Mouse (Mus musculus): ENCODE data around the gene Taar9. TPM values are rescaled to one million over a fixed set of nuclear protein-coding genes. Genes with fewer than 3 reads are reported as not detected.
"Not testable (repeated sequence)": the region's sequence is repeated elsewhere in the genome, so short reads cannot be mapped to it uniquely, and the experiment has no call there.

Gene Taar9
- polyA plus RNA-seq, 1 experiment from 2014 or later = not detected

- Histone ChIP-seq H3K9ac (no peak overlapping the region), H3K9me3 (no peaks in the 10 kb centered on the region), H3K27ac (no peak overlapping the region), H3K36me3 (no peaks in the 10 kb centered on the region), H3K4me2 (replicated peaks) (no peak overlapping the region), H3K27me3 (replicated peaks) (no peaks in the 10 kb centered on the region), H3K4me3 (no peak overlapping the region), H3K4me1 (no peaks in the 10 kb centered on the region)
- WGBS = 50% methylated on average over 3 of the region's 3 CpGs
- ATAC-seq (ENCODE audit: low FRiP score, low read depth) = no peak
Observed at GRCm38 (mm10) chr10:24108236-24108635, 1.1 kb downstream of the Taar9 start.

- Histone ChIP-seq H3K36me3 (no peaks in the 10 kb centered on the region), H3K27me3 (replicated peaks) (no peaks in the 10 kb centered on the region), H3K9me3 (no peaks in the 10 kb centered on the region), H3K4me2 (replicated peaks) (no peak overlapping the region), H3K27ac (no peak overlapping the region), H3K4me3 (no peak overlapping the region), H3K4me1 (no peaks in the 10 kb centered on the region), H3K9ac (no peak overlapping the region)
- no peak for ATAC-seq (ENCODE audit: low FRiP score, low read depth)
- 73% methylated on average over 5 of the region's 5 CpGs for WGBS
Observed at GRCm38 (mm10) chr10:24107747-24108146, 1.6 kb downstream of the Taar9 start.

GRCm38 (mm10) chr10:24103299-24103698 lies 6.0 kb downstream of the Taar9 start:
- H3K27ac ChIP-seq; H3K4me3 ChIP-seq; H3K4me1 ChIP-seq; H3K9me3 ChIP-seq; H3K36me3 ChIP-seq; H3K4me2 ChIP-seq (replicated peaks); H3K27me3 ChIP-seq (replicated peaks); ATAC-seq (ENCODE audit: low FRiP score, low read depth); H3K9ac ChIP-seq: not testable (repeated sequence)
- WGBS = 62% methylated on average over 1 of the region's 1 CpGs

GRCm38 (mm10) chr10:24101812-24102211 lies 7.5 kb downstream of the Taar9 start, which contains the start of gene Taar8c:
Gene Taar8c (minus strand): TSS chr10:24101912.
- not testable (repeated sequence) for ATAC-seq (ENCODE audit: low FRiP score, low read depth); H3K36me3 ChIP-seq; H3K4me3 ChIP-seq; H3K4me2 ChIP-seq (replicated peaks); H3K9me3 ChIP-seq; H3K4me1 ChIP-seq; H3K9ac ChIP-seq; H3K27me3 ChIP-seq (replicated peaks); H3K27ac ChIP-seq
- WGBS = 96% methylated on average over 1 of the region's 3 CpGs

GRCm38 (mm10) chr10:24097010-24097409 lies 12.3 kb downstream of the Taar9 start:
- H3K27ac ChIP-seq; H3K4me2 ChIP-seq (replicated peaks); H3K4me3 ChIP-seq; H3K36me3 ChIP-seq; H3K9ac ChIP-seq; H3K27me3 ChIP-seq (replicated peaks); H3K9me3 ChIP-seq; H3K4me1 ChIP-seq; ATAC-seq (ENCODE audit: low FRiP score, low read depth): not testable (repeated sequence)
- WGBS = 65% methylated on average over 2 of the region's 2 CpGs

- Histone ChIP-seq H3K4me3 (no peak within 1 kb of the TSS), H3K9ac (no peak within 1 kb of the TSS), H3K9me3 (no peaks in the 10 kb centered on the region), H3K4me1 (no peaks in the 10 kb centered on the region), H3K27me3 (replicated peaks) (no peaks in the 10 kb centered on the region), H3K4me2 (replicated peaks) (no peak within 1 kb of the TSS), H3K36me3 (no peaks in the 10 kb centered on the region), H3K27ac (no peak within 1 kb of the TSS)
- ATAC-seq (ENCODE audit: low FRiP score, low read depth) = no peak
- 68% methylated on average over 2 of the region's 2 CpGs for WGBS
Observed at GRCm38 (mm10) chr10:24092194-24092593, 17.1 kb downstream of the Taar9 start, which contains the start of gene Taar8b. Gene Taar8b (minus strand): TSS chr10:24092294.

- Histone ChIP-seq H3K9ac (no peak overlapping the region), H3K9me3 (no peaks in the 10 kb centered on the region), H3K27ac (no peak overlapping the region), H3K36me3 (no peaks in the 10 kb centered on the region), H3K4me3 (no peak overlapping the region), H3K4me1 (no peaks in the 10 kb centered on the region), H3K4me2 (replicated peaks) (no peak overlapping the region), H3K27me3 (replicated peaks) (no peaks in the 10 kb centered on the region)
- 97% methylated on average over 2 of the region's 2 CpGs for WGBS
- no peak for ATAC-seq (ENCODE audit: low FRiP score, low read depth)
Observed at GRCm38 (mm10) chr10:24087168-24087567, 22.2 kb downstream of the Taar9 start.

GRCm38 (mm10) chr10:24086555-24086954 lies 22.8 kb downstream of the Taar9 start:
- Histone ChIP-seq H3K36me3 (no peaks in the 10 kb centered on the region), H3K4me2 (replicated peaks) (no peak overlapping the region), H3K4me1 (no peaks in the 10 kb centered on the region), H3K4me3 (no peak overlapping the region), H3K27me3 (replicated peaks) (no peaks in the 10 kb centered on the region), H3K9me3 (no peaks in the 10 kb centered on the region), H3K9ac (no peak overlapping the region), H3K27ac (no peak overlapping the region)
- WGBS = 93% methylated on average over 5 of the region's 5 CpGs
- ATAC-seq (ENCODE audit: low FRiP score, low read depth) = no peak

- Histone ChIP-seq H3K9me3 (no peaks in the 10 kb centered on the region), H3K4me3 (no peak overlapping the region), H3K36me3 (no peaks in the 10 kb centered on the region), H3K27ac (no peak overlapping the region), H3K9ac (no peak overlapping the region), H3K4me1 (no peaks in the 10 kb centered on the region), H3K4me2 (replicated peaks) (no peak overlapping the region), H3K27me3 (replicated peaks) (no peaks in the 10 kb centered on the region)
- WGBS = 57% methylated on average over 5 of the region's 5 CpGs
- ATAC-seq (ENCODE audit: low FRiP score, low read depth) = no peak
Observed at GRCm38 (mm10) chr10:24085936-24086335, 23.4 kb downstream of the Taar9 start.

- Histone ChIP-seq H3K4me1 (no peaks in the 10 kb centered on the region), H3K9me3 (no peaks in the 10 kb centered on the region), H3K4me2 (replicated peaks) (no peak overlapping the region), H3K27me3 (replicated peaks) (no peaks in the 10 kb centered on the region), H3K27ac (no peak overlapping the region), H3K4me3 (no peak overlapping the region), H3K9ac (no peak overlapping the region), H3K36me3 (no peaks in the 10 kb centered on the region)
- WGBS = 46% methylated on average over 3 of the region's 3 CpGs
- ATAC-seq (ENCODE audit: low FRiP score, low read depth) = no peak
Observed at GRCm38 (mm10) chr10:24080166-24080565, 29.2 kb downstream of the Taar9 start.

GRCm38 (mm10) chr10:24076200-24076599 lies 33.1 kb downstream of the Taar9 start, which contains the start of gene Taar8a:
Gene Taar8a (plus strand): TSS chr10:24076500.
- not testable (repeated sequence) for ATAC-seq (ENCODE audit: low FRiP score, low read depth); H3K27ac ChIP-seq; H3K4me1 ChIP-seq; H3K36me3 ChIP-seq; H3K4me3 ChIP-seq; H3K4me2 ChIP-seq (replicated peaks); H3K27me3 ChIP-seq (replicated peaks); H3K9me3 ChIP-seq; H3K9ac ChIP-seq
- WGBS = 87% methylated on average over 2 of the region's 4 CpGs

- not testable (repeated sequence) for H3K4me3 ChIP-seq; ATAC-seq (ENCODE audit: low FRiP score, low read depth); H3K9me3 ChIP-seq; H3K9ac ChIP-seq; H3K27me3 ChIP-seq (replicated peaks); H3K36me3 ChIP-seq; H3K27ac ChIP-seq; H3K4me1 ChIP-seq; H3K4me2 ChIP-seq (replicated peaks)
- WGBS = 59% methylated on average over 2 of the region's 2 CpGs
Observed at GRCm38 (mm10) chr10:24074751-24075150, 34.6 kb downstream of the Taar9 start.

GRCm38 (mm10) chr10:24058986-24059385 lies 50.3 kb downstream of the Taar9 start:
- no peak overlapping the region for H3K27ac ChIP-seq
- WGBS = 88% methylated on average over 3 of the region's 3 CpGs

More at GRCm38 (mm10) chr10:24058986-24059385, 50.3 kb downstream of the Taar9 start:
- H3K36me3 ChIP-seq = no peaks in the 10 kb centered on the region
- no peaks in the 10 kb centered on the region for H3K27me3 ChIP-seq (replicated peaks)
- H3K4me3 ChIP-seq = no peak overlapping the region
- no peak overlapping the region for H3K9ac ChIP-seq
- H3K4me1 ChIP-seq = no peaks in the 10 kb centered on the region
- no peak for ATAC-seq (ENCODE audit: low FRiP score, low read depth)
- H3K9me3 ChIP-seq = peaks cover 3% of the 10 kb centered on the region; the same call in 1 of the 2 replicates
- H3K4me2 ChIP-seq (replicated peaks) = no peak overlapping the region
